Mouse (Mus musculus): ENCODE measurements around the gene Klk1b8.
A peak's percentile ranks its signal among the peaks of the same experiment; 100 is the strongest.
"Not testable (repeated sequence)": the region's sequence is repeated elsewhere in the genome, so short reads cannot be mapped to it uniquely, and the experiment has no call there.

The Klk1b8 gene

DNA sequence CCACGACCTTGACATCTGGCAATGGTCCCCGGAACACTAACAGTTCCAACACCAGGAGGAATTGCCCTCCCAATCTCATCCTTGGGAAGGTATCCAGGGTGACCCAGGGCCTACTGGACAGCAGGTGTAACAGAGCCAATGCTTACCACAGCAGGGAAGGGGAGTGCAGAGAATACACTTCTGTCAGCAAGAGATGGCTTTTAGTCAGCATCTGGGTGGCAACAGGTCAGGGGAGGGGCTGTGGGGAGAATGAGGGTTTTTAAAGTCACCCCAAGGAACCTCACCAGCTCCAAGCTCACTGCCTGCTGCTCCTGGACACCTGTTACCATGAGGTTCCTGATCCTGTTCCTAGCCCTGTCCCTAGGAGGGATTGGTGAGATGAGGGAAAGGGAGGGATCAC lies at the start of gene Klk1b8:
TSS of gene Klk1b8 (plus strand) at position 301 of the 400 bp plus-strand sequence.
- DNase-seq = no peak

DNA sequence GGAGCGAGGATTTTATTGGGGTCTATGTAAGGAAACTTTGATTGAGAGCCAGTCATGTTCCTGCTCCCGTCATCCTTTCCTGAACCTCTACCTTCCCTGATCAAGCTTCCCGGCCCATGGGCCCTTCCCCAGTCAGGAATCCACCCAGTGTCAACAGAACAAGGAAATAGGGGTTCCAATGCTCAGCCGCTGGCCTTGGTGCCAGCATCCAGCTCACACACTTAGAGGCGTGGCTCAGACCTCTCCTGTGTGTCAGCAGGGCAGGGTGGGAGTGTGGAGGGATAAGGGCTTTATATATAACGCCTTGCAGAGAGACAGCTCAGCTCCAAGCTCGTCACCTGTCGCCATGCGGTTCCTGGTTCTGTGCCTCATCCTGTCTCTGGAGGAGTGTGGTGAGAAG lies 35.6 kb upstream of the Klk1b8 start:
- no peak for DNase-seq

DNA sequence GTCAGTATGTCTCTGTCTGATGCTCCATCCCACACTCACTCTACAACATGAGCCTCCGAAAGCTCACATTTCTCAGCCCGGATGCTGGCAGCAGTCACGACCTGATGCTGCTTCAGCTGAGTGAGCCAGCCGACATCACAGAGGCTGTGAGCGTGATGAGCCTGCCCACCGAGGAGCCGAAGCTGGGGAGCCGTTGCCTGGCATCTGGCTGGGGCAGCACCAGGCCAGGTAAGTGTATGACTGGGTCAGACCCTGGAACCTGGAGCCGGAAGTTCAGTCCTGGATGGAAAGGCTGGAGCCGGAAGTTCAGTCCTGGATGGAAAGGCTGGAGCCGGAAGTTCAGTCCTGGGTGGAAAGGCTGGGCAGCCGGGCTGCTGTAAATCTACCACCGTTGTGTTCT lies 32.0 kb upstream of the Klk1b8 start:
- no peak for DNase-seq

DNA sequence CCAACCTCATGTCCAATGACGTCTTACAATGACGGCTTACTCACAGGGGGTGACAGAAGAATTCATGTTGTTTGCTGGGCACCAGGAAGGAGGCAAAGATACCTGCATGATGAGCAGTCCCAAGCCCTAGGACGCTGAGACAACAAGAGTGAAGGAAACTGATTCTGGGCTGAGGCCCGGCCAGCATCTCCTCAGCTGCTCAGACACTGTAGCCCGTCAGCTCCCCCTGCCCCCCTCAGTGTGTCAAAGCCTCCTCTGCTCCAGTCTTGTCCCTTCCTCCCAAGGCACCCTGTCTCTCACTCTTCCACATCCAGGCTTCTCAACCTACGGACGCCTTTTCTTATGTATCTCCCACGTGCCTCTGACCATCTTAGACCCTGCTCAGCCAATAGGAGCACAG lies 31.6 kb upstream of the Klk1b8 start:
- DNase-seq = no peak

DNA sequence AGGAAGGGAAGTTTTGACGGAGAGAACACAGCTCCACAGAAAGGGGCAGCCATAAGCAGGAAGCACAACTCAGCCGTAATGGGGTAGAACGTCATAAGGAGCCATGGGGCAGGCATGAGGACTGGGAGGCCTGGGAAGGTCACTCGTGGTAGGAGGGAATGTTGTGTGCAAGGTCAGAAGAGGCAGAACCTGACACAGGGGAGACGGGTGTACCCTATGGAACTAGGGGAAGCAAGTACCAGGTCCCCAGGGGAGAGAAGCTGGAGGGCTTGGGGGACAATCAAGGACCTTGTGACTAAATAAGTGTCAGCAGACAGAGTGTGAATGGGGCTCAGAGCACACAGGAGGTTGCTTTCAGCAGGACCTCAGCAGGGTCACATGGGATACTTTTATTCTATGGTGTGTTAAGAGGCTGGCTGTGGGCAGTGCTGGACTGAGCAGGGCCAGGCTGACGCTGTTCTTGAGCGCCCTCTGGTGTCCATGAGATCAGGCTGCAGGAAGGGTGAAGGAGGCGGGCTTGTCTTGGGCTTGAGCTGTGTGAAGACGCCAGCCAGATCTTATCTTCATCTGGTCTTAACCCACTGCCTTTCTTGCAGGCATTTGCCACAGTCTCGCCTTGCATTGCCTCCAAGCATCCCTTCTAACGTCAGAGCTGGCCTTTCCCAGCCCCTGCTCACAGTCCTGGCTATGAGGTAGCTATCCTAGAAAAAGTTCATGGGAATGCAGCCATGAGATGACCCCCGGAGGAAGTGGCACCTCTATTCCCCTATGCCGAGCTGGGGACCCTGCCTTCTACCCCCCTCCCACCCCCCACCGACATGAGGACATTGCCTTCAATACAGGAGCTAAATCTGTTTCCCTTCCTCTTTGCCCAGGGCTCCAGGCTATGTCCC lies 30.7 kb upstream of the Klk1b8 start:
- peak; percentile 68 for DNase-seq

DNA sequence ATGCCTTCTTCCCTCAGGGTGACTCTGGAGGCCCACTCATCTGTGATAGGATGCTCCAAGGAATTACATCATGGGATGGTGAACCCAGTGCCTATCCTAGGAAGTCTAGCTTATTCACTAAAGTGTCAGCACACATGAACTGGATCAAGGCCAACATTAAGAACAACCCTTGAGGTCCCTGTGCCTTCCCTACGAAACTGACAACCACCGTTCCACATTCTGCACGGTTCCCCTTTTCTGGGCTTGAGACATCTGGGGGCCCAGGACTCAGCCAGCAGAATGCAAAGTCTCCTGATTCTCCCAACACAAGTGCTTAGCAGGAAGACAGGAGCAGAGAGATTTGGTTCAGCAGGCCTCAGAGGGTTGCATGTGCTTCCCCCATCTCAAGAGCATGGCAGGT lies 29.9 kb upstream of the Klk1b8 start:
- DNase-seq = no peak

DNA sequence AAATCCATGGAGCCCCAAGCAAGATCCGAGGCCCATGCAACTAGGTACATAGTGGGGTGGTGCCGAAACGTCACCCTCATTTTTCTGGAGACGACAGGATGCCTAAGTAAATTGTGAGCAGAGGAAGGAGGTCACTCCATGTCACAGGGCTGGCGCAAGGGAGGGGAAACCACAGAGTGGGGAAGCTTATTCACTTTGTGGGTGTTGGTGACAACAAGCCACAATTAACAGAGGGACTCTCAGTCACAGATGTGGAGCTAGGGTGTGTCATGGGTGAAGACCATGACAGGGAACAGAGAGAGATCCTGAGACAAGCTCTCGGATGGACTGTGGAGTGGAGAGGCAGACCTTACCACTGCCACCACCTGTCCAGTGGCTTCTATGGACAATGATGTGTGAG lies 29.4 kb upstream of the Klk1b8 start:
- no peak for DNase-seq

DNA sequence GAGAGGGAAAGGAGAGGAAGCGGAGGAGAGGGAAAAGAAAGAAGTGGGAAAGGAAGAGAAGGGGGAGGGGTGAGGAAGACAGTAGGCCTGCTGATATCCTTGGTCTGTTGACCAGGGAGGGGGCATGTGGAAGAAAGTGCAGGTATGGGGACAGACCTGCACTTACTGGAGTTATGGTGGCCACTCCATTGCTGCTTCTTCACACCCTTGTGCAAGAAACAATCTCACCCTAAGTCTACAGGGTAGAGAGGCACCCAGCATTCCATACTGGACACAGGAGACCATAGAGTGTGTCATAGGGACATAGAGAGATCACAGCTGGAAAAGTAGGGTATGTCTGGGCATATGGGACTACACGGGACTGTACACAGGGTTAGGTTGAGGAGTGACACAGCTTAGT lies 28.5 kb upstream of the Klk1b8 start:
- DNase-seq = no peak

DNA sequence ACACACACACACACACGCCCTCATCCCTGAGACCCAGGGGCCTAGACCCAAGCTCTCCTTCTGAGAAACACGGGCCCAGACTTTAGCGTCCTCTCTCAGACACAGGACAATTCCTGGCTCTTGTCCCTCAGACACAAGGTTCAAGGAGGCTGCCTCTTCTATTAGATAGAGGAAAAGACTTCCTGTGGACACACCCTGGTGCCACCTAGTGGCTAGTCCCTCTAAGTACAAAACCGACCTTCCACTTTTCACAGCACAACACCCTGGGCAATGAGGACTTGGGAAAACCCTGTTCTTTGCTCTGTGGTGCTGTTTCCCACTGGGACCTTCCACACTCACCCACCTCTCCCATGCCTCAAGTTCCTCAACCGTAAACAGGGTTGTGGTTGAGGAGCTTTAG lies 24.5 kb upstream of the Klk1b8 start:
- no peak for DNase-seq

DNA sequence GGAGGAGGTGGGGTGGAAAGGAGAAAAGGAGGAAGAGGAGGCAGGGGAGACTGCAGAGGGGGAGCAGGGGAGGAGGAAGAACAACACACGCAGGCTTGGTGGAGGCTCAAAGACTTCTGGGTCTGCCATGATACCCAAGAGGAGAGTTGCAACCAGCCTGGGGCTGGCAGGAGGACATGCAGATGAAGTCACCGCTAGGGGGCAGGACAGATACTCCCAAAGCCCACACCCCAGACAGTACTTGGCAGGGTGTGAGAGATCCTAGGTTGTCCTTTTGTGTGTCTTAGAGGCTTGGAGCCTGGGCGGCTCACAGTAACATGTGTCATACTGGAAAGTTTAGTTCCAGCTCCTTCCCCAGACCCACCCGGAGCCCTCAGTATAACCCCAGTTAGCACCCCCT lies 21.9 kb upstream of the Klk1b8 start:
- peak; percentile 44 for DNase-seq

DNA sequence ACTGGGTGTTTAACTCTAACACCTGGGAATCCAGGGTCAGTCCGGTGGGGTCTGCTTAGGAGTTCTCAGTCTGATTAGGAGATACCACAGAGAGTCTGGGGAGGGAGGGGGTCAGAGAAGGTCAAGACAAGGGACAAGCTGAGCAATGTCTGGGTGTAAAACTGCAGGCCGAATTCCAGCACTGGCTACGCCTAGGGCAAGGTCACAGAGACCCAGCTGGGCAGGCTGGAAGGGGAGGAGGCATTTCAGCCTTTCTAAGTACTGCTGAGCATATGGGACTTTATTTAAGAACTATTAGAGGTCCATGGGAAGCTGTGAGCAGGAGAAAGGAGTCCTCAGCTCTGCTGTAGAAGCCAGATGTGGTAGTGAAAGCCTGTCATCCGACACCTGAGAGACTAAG lies 18.1 kb upstream of the Klk1b8 start:
- DNase-seq = no peak

DNA sequence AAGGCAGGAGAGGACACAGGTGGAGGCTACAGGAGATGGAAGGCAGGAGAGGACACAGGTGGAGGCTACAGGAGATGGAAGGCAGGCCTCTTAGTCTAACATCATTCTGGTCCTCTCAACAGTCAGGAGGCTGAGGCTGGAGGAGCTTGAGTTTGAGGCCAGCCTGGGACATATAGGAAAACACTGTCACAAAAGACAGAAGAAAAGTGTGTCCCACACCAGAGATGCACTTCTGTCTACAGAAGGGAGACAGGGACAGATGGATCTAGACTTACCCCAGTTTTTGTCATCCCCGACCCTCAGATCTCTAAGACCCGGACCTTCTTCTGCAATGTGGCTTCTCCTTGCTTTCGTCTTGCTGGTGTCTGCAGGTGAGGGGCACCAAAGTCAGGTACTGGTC lies 17.0 kb upstream of the Klk1b8 start, which contains the start of gene Klk15:
TSS of gene Klk15 (plus strand) at position 301 of the 400 bp plus-strand sequence.
- no peak for DNase-seq

DNA sequence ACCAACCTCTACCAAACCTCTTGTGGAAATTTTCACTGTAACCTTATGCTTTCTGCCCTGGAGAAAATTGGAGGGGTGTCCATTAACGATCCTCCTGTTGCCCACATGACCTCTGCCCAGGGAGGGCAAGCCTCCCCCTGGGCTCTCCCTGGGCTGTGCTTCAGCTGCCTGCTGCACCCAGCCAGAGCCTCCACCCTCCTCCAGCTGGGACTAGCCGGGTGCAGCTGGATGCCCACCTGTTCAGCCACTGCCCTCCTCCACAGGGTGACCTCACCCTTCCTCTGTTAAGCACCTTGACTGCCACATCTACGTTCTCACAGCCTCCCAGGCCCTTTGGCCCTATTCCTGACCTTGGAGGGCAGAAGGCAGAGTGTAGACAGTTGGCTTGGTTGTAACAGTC lies 15.7 kb upstream of the Klk1b8 start:
- peak; percentile 50 for DNase-seq

DNA sequence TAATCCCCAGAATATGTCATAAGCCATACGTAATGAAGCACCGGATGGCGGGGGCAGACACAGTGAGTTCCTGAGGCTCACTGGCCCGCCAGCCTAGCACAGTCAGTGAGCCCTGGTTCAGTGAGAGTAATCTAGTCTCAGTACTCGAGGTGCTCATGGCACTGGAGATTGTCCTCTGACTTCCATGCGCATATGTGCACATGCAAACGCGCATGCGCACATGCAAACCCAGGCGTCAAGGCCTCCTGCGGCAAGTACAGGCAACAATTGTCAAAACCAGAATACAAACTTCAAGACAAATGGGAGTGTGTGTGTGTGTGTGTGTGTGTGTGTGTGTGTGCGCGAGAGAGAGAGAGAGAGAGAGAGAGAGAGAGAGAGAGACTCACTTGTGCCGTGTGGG lies 13.9 kb upstream of the Klk1b8 start:
- DNase-seq = no peak

DNA sequence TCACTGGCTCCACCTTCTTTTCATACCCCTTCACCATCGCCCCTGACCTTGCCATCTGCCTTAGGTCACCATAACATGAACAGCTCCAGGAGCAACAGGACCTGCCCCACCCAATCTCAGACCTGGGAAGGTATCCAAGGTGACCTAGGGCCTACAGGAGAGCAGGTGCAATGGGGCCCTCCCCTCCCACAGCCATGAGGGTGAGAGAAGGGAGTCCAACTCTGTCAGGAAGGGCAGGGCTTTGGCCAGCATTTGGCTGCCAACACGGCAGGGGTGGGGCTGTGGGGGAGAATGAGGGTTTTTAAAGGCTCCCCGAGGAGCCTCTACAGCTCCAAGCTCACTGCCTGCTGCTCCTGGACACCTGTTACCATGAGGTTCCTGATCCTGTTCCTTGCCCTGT lies 8.2 kb upstream of the Klk1b8 start:
- DNase-seq = peak; percentile 40

DNA sequence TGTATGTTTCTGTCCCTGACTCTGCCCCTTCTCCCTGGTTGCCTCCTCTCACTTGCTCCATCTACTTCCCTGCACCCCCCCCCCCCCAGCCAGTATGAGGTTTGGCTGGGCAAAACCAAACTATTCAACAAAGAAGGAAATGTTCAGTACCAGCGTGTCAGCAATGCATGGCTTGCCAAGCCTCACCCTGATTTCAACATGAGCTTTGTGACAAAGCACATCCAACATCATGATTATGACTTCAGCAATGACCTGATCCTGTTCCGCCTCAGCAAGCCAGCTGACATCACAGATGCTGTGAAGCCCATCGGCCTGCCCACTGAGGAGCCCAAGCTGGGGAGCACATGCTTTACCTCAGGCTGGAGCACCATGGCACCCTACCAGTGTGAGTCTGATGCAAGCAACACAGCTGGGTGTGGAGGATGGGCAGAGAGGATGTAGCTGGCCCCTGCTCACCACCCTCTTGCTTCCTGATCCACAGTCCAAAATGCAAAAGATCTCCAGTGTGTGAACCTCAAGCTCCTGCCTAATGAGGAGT lies 5.7 kb upstream of the Klk1b8 start:
- DNase-seq = no peak

DNA sequence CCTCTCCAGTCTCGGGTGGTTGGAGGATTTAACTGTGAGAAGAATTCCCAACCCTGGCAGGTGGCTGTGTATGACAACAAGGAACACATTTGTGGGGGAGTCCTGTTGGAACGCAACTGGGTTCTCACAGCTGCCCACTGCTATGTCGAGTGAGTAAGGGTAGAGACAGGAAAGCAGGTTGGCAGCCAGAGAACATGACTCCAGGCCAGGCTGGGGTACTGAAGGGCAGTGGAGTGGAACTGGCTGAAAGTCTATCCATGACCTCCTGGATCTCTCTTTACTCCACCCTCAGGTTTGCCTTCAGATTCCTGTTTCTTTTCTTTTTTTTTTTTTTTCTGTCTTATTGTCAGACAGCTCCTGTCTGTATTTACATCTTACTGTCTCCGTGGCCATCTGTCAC lies 2.2 kb downstream of the Klk1b8 start:
- DNase-seq = peak; percentile 29

DNA sequence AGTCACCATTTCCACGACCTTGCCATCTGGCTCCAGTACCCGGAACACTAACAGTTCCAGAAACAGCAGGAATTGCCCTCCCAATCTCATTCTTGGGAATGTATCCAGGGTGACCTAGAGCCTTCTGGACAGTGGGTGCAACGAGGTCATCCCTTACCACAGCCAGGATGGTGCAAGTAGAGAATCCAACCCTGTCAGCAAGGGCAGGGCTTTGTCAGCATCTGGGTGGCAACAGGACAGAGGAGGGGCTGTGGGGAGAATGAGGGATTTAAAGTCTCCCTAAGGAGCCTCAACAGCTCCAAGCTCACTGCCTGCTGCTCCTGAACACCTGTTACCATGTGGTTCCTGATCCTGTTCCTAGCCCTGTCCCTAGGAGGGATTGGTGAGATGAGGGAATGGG lies 16.0 kb downstream of the Klk1b8 start, which contains the start of gene Klk1b1:
TSS of gene Klk1b1 (plus strand) at position 301 of the 400 bp plus-strand sequence.
- no peak for DNase-seq

DNA sequence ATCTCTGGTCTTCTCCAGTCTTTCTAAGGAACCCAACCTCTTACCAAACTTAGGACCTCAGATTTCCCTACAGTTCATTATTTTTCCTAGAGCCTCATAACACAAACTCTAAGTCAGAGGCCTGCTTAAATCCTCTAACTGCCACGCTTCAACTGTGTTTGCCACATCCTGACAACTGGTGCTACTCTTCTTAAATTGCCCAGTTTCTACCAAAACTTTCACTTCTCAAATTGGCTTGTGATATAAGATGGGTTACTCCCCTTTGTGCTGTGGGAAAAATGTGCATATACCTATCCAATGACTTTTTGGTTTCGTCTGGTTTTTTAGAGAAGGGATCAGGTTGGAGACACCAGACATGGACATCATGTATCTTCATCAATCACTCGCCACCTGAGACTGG lies 16.6 kb downstream of the Klk1b8 start:
- no peak for DNase-seq

DNA sequence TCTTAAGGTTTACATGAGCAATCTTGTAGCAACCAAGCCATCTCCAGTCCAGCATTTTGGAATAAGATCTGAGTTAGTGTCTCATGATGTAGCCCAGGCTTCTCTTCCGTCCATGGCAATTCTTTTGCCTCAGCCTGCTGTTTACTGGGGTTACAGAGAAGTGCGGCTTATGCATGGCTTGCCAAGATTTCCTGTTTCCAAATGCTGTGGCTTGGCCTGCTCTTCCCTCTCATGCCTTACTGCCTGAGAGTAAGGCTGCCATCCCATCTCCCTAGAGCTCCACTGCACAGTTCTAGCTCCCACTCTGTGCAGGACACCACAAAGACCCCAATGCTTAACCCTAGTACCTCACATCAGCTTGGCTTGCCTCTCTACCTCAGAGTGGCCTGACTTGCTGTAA lies 17.1 kb downstream of the Klk1b8 start:
- DNase-seq = no peak

DNA sequence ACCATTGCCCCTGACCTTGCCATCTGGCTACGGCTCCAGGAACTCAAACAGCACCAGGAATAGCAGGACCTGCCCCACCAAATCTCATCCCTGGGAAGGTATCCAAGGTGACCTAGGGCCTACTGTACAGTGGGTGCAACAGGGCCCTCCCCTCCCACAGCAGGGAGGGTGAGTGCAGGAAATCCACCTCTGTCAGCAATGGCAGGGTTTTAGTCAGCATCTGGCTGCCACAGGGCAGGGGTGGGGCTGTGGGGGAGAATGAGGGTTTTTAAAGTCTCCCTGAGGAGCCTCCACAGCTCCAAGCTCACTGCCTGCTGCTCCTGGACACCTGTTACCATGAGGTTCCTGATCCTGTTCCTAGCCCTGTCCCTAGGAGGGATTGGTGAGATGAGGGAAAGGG lies 25.3 kb downstream of the Klk1b8 start, which contains the start of gene Klk1b9:
TSS of gene Klk1b9 (plus strand) at position 301 of the 400 bp plus-strand sequence.
- not testable (repeated sequence) for DNase-seq

DNA sequence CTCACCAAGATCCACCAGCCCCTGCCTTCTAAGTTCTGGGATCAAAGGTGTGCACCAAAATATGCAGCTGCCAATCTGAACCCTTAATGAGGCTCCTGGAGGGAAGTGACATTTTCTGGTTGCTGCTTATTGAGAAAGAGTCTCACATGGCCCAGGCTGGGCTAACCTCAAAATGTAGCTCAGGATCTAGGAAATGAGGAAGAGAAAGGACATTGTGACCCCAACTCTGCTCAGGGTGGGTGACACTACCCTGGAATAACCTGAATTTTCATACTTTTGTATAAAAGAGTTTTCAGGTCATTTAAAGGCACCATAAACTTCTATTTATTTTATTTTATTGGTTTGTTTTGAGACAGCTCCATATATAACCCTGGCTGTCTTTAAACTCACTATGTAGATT lies 35.2 kb downstream of the Klk1b8 start:
- no peak for DNase-seq

DNA sequence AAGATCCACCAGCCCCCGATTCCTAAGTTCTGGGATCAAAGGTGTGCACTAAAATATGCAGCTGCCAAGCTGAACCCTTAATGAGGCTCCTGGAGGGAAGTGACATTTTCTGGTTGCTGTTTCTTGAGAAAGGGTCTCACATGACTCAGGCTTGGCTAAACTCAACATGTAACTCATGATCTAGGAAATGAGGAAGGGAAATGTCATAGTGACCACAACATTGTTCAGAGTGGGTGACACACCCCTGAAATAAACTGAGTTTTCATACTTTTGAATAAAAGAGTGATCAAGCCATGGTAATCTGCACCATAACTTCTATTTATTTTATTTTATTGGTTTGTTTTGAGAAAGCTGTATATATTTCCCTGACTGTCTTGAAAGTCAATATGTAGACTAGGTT lies 44.4 kb downstream of the Klk1b8 start:
- DNase-seq = not testable (repeated sequence)

DNA sequence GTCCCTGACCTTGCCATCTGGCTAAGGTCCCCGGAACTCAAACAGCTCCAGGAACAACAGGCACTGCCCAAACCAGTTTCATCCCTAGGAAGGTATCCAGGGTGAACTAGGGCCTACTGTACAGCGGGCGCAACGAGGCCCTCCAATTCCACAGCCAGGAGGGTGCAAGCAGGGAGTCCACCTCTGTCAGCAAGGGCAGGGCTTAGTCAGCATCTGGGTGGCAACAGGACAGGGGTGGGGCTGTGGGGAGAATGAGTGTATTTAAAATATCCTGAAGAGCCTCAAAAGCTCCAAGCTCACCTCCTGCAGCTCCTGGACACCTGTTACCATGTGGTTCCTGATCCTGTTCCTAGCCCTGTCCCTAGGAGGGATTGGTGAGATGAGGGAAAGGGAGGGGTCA lies 45.1 kb downstream of the Klk1b8 start, which contains the start of gene Klk1b11:
TSS of gene Klk1b11 (plus strand) at position 301 of the 400 bp plus-strand sequence.
- not testable (repeated sequence) for DNase-seq

Measured in kidney, adult 9 months (tissue).